ENCODE assay signal across 8 mouse cellular contexts in the genomic region with DNA sequence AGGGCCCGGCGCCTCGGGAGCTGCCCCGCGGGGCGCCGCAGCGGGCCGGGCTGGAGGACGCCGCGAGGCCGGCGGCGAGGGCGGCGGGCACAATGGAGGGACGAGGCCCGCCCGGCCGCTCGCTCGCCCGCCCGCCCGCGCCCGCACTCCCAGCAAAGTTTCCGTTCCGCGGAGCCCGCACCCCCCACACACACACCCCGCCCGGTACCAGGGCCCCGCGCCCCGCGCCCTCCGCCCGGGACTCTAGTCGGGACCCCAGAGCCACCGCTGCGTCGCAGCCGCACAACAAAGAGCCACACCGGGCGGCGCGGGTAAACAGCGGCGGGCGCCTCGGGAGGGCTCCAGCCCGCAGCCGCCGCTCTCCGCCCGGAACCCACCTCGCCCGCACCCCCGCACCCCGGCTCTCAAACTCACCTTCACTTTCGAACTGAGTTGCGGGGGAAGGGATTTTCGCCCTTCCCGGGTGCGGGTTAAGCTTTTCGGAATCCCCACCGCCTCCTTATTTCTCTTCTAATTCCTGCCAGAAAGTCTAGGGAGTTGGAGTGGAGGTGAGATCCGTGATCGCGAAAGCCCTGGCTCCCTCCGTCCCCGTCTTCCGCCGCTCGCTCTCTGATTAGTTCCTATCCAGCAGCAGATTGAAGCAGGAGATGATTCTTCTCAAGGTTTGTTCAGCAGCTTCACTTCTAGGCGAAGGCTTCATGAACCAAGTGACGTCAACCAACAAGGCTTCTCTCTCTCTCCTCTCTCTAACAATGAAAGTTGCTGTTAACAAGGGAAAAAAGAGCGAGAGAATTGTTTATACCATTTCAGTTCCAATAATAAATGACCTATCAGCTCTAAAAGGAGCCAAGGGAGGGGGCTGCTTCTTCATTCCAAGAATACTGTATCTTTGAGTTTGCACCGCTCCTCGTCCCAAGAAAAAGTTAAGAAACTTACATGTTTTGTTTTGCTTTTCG.
DNase-seq lines count a peak whose midpoint lies in the region; ATAC-seq and TF ChIP-seq lines count a peak whose summit lies in the region.

No protein-coding gene starts in this region.

- peak overlapping the region; percentile 86 for H3K4me3 ChIP-seq in embryonic facial prominence, embryonic 12.5 days
- H3K4me3 ChIP-seq in kidney, adult 2 months (ENCODE audit: insufficient read depth, low read depth, low read length), result peak overlapping the region; percentile 69
- H3K4me3 ChIP-seq in limb, embryonic 14.5 days (replicated peaks; ENCODE audit: low read length), result peak overlapping the region; percentile 89
- peak overlapping the region; percentile 91 for H3K4me3 ChIP-seq in midbrain, embryonic 15.5 days

- peaks cover 18% of the 10 kb centered on the region for H3K4me1 ChIP-seq in embryonic facial prominence, embryonic 12.5 days
- peaks cover 7% of the 10 kb centered on the region for H3K4me1 ChIP-seq in kidney, adult 2 months (ENCODE audit: control insufficient read depth, insufficient read depth, low read length)
- H3K4me1 ChIP-seq in limb, embryonic 14.5 days (ENCODE audit: control insufficient read depth, insufficient read depth, low read length), result peaks cover 13% of the 10 kb centered on the region
- peaks cover 28% of the 10 kb centered on the region for H3K4me1 ChIP-seq in midbrain, embryonic 15.5 days

- peak; percentile 73 for ATAC-seq in embryonic facial prominence, embryonic 12.5 days (ENCODE audit: insufficient number of reproducible peaks, insufficient read depth, low FRiP score, low TSS enrichment)
- peak; percentile 64 for ATAC-seq in limb, embryonic 14.5 days (ENCODE audit: low FRiP score, low read depth)
- peak; percentile 78 for ATAC-seq in midbrain, embryonic 15.5 days (replicated peaks)

- TF ChIP-seq POLR2A in kidney, adult 2 months (IDR thresholded peaks at IDR 0.05; ENCODE audit: low read depth, low read length), result no peak
- TF ChIP-seq POLR2A in limb, embryonic 14.5 days (IDR thresholded peaks at IDR 0.05; ENCODE audit: borderline replicate concordance, extremely low read depth, insufficient read depth, insufficient read length), result peak; percentile 76; the same call in 1 of the 2 replicates

- WGBS in embryonic facial prominence, embryonic 12.5 days, result under 1% methylated on average over 69 of the region's 83 CpGs
- WGBS in kidney, adult 2 months, result 7% methylated on average over 80 of the region's 83 CpGs
- under 1% methylated on average over 44 of the region's 83 CpGs for WGBS in limb, embryonic 14.5 days
- WGBS in midbrain, embryonic 15.5 days, result under 1% methylated on average over 78 of the region's 83 CpGs

- H3K36me3 ChIP-seq in embryonic facial prominence, embryonic 12.5 days, result no peaks in the 10 kb centered on the region
- no peaks in the 10 kb centered on the region for H3K36me3 ChIP-seq in kidney, adult 2 months (ENCODE audit: control insufficient read depth, insufficient read depth, low read length)
- H3K36me3 ChIP-seq in limb, embryonic 14.5 days (ENCODE audit: control insufficient read depth, insufficient read depth, low read length), result no peaks in the 10 kb centered on the region
- H3K36me3 ChIP-seq in midbrain, embryonic 15.5 days (replicated peaks), result no peaks in the 10 kb centered on the region

- no peak for TF ChIP-seq CTCF in kidney, adult 2 months (conservative IDR thresholded peaks at IDR 0.05; ENCODE audit: insufficient read depth, insufficient read length, low read depth, low read length)

- H3K9me3 ChIP-seq in embryonic facial prominence, embryonic 12.5 days, result no peaks in the 10 kb centered on the region
- no peaks in the 10 kb centered on the region for H3K9me3 ChIP-seq in limb, embryonic 14.5 days (ENCODE audit: control insufficient read depth, low read length)
- no peaks in the 10 kb centered on the region for H3K9me3 ChIP-seq in midbrain, embryonic 15.5 days

- DNase-seq in 3134 (ENCODE audit: extremely low read depth, insufficient read length, low spot score), result peak; percentile 81
- DNase-seq in adrenal gland, postnatal 14 days, result peak; percentile 77
- DNase-seq in heart, adult 8-10 months (ENCODE audit: low spot score), result peak; percentile 80
- peak; percentile 82 for DNase-seq in kidney, adult 2 months
- DNase-seq in limb, embryonic 14.5 days (ENCODE audit: low spot score), result peak; percentile 72
- peak; percentile 75 to 82 for DNase-seq in spleen, postnatal 10 days (ENCODE audit: low spot score in 2 of 2)

- H3K27ac ChIP-seq in embryonic facial prominence, embryonic 12.5 days, result peak overlapping the region; percentile 100
- peak overlapping the region; percentile 88 for H3K27ac ChIP-seq in kidney, adult 2 months (ENCODE audit: insufficient read depth, low read depth, low read length)
- H3K27ac ChIP-seq in limb, embryonic 14.5 days (replicated peaks; ENCODE audit: low read depth, low read length), result peak overlapping the region; percentile 100
- peak overlapping the region; percentile 96 for H3K27ac ChIP-seq in midbrain, embryonic 15.5 days

- H3K27me3 ChIP-seq in embryonic facial prominence, embryonic 12.5 days, result no peaks in the 10 kb centered on the region
- H3K27me3 ChIP-seq in kidney, adult 2 months (replicated peaks; ENCODE audit: control insufficient read depth, insufficient read depth, low read length), result no peaks in the 10 kb centered on the region
- no peaks in the 10 kb centered on the region for H3K27me3 ChIP-seq in limb, embryonic 14.5 days (ENCODE audit: control insufficient read depth, insufficient read depth, low read length)
- no peaks in the 10 kb centered on the region for H3K27me3 ChIP-seq in midbrain, embryonic 15.5 days (replicated peaks)

- peak overlapping the region; percentile 100 for H3K9ac ChIP-seq in embryonic facial prominence, embryonic 12.5 days
- peak overlapping the region; percentile 100 for H3K9ac ChIP-seq in limb, embryonic 14.5 days (ENCODE audit: low read depth, low read length, severe bottlenecking)
- peak overlapping the region; percentile 91 for H3K9ac ChIP-seq in midbrain, embryonic 15.5 days

- peak overlapping the region; percentile 52 for H3K4me2 ChIP-seq in embryonic facial prominence, embryonic 12.5 days (replicated peaks)
- peak overlapping the region; percentile 51 for H3K4me2 ChIP-seq in limb, embryonic 14.5 days (replicated peaks; ENCODE audit: low read depth, low read length, severe bottlenecking)
- peak overlapping the region; percentile 65 for H3K4me2 ChIP-seq in midbrain, embryonic 15.5 days

Comparison
In these comparisons a context has a peak if more than half of its experiments do, and no peak if none do; other contexts are left out.
1. Peak in every context shown above with its lines: DNase-seq, ATAC-seq, H3K4me3 ChIP-seq and H3K27ac ChIP-seq.